Mouse (Mus musculus): ENCODE measurements around the gene Eaf1. TPM values are rescaled to one million over a fixed set of nuclear protein-coding genes. Genes with fewer than 3 reads are reported as not detected.

Eaf1 gene
- total RNA-seq, 1 experiment from 2014 or later = 16.8 TPM

GRCm38 (mm10) chr14:31556526-31557260, 62.5 kb downstream of the Eaf1 start:
- no peak for ATAC-seq (replicated peaks in 1 of 2; ENCODE audit: insufficient read depth in 1 of 2, low FRiP score in 2 of 2, low TSS enrichment in 1 of 2, low read depth in 1 of 2, poor library complexity in 2 of 2, severe bottlenecking in 2 of 2)

GRCm38 (mm10) chr14:31557273-31557672, 63.1 kb downstream of the Eaf1 start:
- no peak for ATAC-seq (replicated peaks in 1 of 2; ENCODE audit: insufficient read depth in 1 of 2, low FRiP score in 2 of 2, low TSS enrichment in 1 of 2, low read depth in 1 of 2, poor library complexity in 2 of 2, severe bottlenecking in 2 of 2)

- ATAC-seq (replicated peaks in 1 of 2; ENCODE audit: insufficient read depth in 1 of 2, low FRiP score in 2 of 2, low TSS enrichment in 1 of 2, low read depth in 1 of 2, poor library complexity in 2 of 2, severe bottlenecking in 2 of 2) = no peak
Observed at GRCm38 (mm10) chr14:31557784-31558183, 63.6 kb downstream of the Eaf1 start.

- ATAC-seq (replicated peaks in 1 of 2; ENCODE audit: insufficient read depth in 1 of 2, low FRiP score in 2 of 2, low TSS enrichment in 1 of 2, low read depth in 1 of 2, poor library complexity in 2 of 2, severe bottlenecking in 2 of 2) = no peak
Observed at GRCm38 (mm10) chr14:31559216-31559615, 65.0 kb downstream of the Eaf1 start.

Other genes with a start within 250 kb of the Eaf1 start
- gene Phf7, start 243.1 kb upstream of the Eaf1 start, total RNA-seq (2017) = 14.6 and 21.7 TPM in 2 replicates
- gene Bap1, start 242.9 kb upstream of the Eaf1 start, total RNA-seq (2017) = 58.2 and 72.6 TPM in 2 replicates
- 1.1 and 1.9 TPM in 2 replicates for gene Dnah1, start 170.5 kb upstream of the Eaf1 start, total RNA-seq (2017)
- gene Capn7, start 157.8 kb upstream of the Eaf1 start, total RNA-seq (2017) = 61.8 and 79.4 TPM in 2 replicates
- gene Sh3bp5, start 58.3 kb upstream of the Eaf1 start, total RNA-seq (2017) = 14.3 and 15.9 TPM in 2 replicates
- 45.1 and 49.8 TPM in 2 replicates for gene Mettl6, start 641 bp downstream of the Eaf1 start, total RNA-seq (2017)
- gene Colq, start 96.9 kb downstream of the Eaf1 start, total RNA-seq (2017) = 0.69 TPM in 1 of 2 replicates, not detected in the other
- gene Gm49387, start 146.5 kb downstream of the Eaf1 start, total RNA-seq (2017) = not detected in 2 replicates
- 12.3 and 23.3 TPM in 2 replicates for gene Btd, start 146.6 kb downstream of the Eaf1 start, total RNA-seq (2017)
- gene Hacl1, start 146.9 kb downstream of the Eaf1 start, total RNA-seq (2017) = 26.0 and 51.5 TPM in 2 replicates